Mouse (Mus musculus) neutrophil, adult 65 days (primary cell): ENCODE measurements around the gene Tubb3. TPM values are rescaled to one million over a fixed set of nuclear protein-coding genes. Genes with fewer than 3 reads are reported as not detected.

Source experiments
- total RNA-seq: library from RNA; stranded (reverse); gene quantifications from 2 replicates; pipeline ENCODE4 v1.2.4, GENCODE M21; 2023

Gene Tubb3
- total RNA-seq = 0.92 TPM in 1 of 2 replicates, not detected in the other

DNA sequence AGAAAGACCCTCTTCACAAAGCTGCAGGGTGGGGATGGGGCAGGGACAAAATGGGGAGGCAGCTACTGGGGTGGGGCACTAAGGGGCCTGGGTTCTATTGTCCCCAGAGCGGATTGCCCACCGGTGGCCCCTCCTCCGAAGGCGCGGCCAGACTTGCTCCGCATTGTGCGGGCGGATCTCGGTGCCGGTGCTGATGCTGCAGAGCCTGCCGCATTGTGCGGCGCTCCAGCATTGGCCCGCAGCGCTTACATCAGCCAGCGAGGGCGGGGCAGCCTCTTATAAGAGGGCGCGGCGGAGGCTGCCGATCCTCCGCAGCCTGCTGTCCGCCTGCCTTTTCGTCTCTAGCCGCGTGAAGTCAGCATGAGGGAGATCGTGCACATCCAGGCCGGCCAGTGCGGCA is at the start of gene Tubb3:
TSS of gene Tubb3 (plus strand) at position 179 of the 400 bp plus-strand sequence.

GRCm38 (mm10) chr8:123373403-123374238 is 37.6 kb upstream of the Tubb3 start, which contains the start of gene Tcf25:
TSS of gene Tcf25 (plus strand) at chr8:123373753.

DNA sequence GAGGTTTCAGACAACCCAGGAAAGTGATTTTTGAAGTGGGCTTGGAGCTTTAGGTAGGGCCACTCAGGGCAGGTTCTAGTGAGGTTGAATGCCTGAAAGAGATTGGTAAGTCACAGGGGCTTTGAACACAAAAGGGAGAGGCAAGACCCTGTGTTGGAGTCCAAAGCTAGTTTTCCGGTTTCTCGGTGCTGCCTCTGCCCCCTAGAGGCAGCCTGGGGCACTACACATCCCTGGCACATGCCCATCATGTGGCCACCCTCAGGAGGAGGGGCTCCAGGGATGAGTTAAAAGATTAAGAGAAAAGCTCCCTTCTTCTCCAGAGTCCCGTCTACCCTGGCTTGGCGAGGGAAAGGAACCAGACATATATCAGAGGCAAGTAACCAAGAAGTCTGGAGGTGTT is 4.4 kb upstream of the Tubb3 start, which contains the start of gene Mc1r:
TSS of gene Mc1r (plus strand) at position 322 of the 400 bp plus-strand sequence.

DNA sequence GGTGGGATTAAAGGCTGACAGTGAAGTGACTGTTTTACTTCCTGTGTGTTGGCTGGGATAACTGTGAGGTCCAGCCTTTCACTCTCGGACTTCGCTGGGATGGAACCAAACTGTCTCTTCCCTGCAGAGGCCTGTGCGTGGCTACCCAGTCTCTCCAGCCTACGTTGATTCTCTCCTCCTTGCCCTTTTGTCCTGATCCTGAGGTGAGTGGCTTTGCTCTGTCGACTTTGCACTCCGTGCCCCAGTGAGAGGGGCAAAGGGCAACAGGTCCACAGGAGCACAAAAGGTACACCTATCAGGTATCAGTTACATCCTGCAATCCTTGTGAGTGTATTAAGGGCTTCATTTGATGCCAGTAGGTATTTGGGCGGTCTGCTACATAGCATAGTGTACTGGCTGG is 12.2 kb downstream of the Tubb3 start, which contains the start of gene Def8:
TSS of gene Def8 (plus strand) at position 87 of the 400 bp plus-strand sequence.

Other genes with a start within 250 kb of the Tubb3 start
- not detected in 2 replicates for gene Dpep1, start 225.2 kb upstream of the Tubb3 start, total RNA-seq
- 64.2 and 98.8 TPM in 2 replicates for gene Chmp1a, start 198.7 kb upstream of the Tubb3 start, total RNA-seq
- not detected in 2 replicates for gene Spata33, start 198.6 kb upstream of the Tubb3 start, total RNA-seq
- 17.9 and 19.0 TPM in 2 replicates for gene Cdk10, start 186.6 kb upstream of the Tubb3 start, total RNA-seq
- gene Spata2l, start 175.2 kb upstream of the Tubb3 start, total RNA-seq = 6.8 and 7.3 TPM in 2 replicates
- gene Zfp276, start 157.2 kb upstream of the Tubb3 start, total RNA-seq = 29.9 and 40.8 TPM in 2 replicates
- 49.8 and 50.6 TPM in 2 replicates for gene Vps9d1, start 157.1 kb upstream of the Tubb3 start, total RNA-seq
- gene Fanca, start 92.8 kb upstream of the Tubb3 start, total RNA-seq = 32.1 and 42.0 TPM in 2 replicates
- gene Spire2, start 78.7 kb upstream of the Tubb3 start, total RNA-seq = 0.22 and 0.29 TPM in 2 replicates
- gene Tcf25, start 37.7 kb upstream of the Tubb3 start, total RNA-seq = 122 and 140 TPM in 2 replicates
- gene Mc1r, start 4.3 kb upstream of the Tubb3 start, total RNA-seq = not detected in 2 replicates
- gene Def8, start 12.1 kb downstream of the Tubb3 start, total RNA-seq = 35.6 and 35.7 TPM in 2 replicates
- 40.1 and 56.2 TPM in 2 replicates for gene Afg3l1, start 66.5 kb downstream of the Tubb3 start, total RNA-seq
- not detected in 2 replicates for gene Dbndd1, start 104.0 kb downstream of the Tubb3 start, total RNA-seq
- 1.2 and 1.3 TPM in 2 replicates for gene Gas8, start 107.4 kb downstream of the Tubb3 start, total RNA-seq
- gene Rhou, start 242.5 kb downstream of the Tubb3 start, total RNA-seq = 43.5 and 45.4 TPM in 2 replicates